Mouse (Mus musculus): ENCODE results near the gene Tbc1d17. TPM values are rescaled to one million over a fixed set of nuclear protein-coding genes. Genes with fewer than 3 reads are reported as not detected.

The Tbc1d17 gene
- total RNA-seq, 2 experiments from 2014 or later: 33.0 to 38.0 TPM

DNA sequence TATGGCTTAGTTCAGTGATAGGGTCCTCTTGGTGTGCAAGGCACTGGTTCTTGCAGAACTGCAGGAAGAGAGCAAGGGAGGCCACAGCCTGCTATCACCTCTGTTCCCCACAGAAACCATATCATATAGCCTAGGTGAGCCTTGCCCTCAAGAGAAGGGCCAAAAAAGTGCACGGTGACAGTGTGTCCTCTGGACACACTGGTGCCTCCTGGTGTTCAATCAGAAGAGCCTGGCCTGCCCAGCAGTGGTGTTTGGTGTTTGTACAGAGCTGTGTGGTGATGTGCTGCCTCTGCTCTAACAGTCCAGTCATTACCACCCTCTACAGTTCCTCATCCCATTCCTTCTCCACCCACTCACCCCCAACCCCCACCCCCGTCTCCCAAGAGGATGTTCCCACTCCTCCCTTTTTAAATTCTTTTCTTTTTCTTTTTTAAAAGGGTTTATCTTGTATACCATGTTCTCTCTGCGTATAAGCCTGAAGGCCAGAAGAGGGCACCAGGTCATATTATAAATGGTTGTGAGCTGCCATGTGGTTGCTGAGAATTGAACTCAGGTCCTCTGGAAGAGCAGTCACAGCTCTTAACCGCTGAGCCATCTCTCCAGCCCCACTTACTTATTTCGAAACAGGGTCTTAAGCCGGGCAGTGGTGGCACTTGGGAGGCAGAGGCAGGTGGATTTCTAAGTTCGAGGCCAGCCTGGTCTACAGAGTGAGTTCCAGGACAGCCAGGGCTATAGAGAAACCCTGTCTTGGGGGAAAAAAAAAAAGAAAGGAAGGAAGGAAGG, 27.0 kb downstream of the Tbc1d17 start:
- DNase-seq: peak; percentile 3

DNA sequence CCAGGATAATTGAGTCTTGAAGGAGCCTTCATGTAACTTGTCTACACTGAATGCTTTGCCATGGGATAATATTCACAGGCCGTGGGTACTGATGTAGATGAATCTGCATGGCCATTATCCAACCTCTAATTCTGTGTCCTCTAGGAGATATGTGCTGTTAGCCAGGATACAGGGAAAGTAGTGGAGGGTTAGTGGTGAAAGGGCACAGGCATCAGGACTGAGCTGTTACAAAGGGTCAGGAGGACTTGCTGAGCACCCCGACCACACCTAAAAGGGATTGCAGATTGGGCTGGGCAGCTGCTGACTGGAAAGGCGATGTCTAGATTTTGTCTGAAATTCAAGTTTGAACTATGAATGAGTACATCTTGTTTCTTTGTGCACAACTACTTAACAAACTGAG, 28.4 kb downstream of the Tbc1d17 start:
- DNase-seq: peak; percentile 2

DNA sequence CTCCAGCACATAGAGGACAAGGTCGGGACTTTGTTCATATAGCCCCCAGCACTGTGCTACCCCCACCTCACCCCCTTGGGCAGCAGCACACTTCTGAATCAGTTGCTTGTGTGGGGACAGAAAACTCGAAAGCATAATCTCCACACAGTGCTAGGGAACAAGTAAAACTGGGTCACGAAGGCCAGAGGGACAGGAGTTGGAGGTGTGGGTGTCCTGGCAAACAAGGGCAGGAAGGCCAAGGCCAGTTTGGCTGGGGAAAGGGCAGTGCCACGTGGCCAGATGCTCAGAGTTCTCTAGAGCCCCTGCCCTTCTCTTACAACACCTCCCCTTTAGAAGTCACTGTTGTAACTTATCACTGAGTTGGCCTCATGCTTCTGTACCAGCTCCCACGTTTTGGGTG, 29.0 kb downstream of the Tbc1d17 start:
- DNase-seq: peak; percentile 7

GRCm38 (mm10) chr7:44819391-44819790, 29.5 kb downstream of the Tbc1d17 start:
- DNase-seq: peak; percentile 3

GRCm38 (mm10) chr7:44818751-44819235, 30.1 kb downstream of the Tbc1d17 start:
- peak; percentile 69 for DNase-seq

- DNase-seq: peak; percentile 4
Observed at GRCm38 (mm10) chr7:44818164-44818563, 30.7 kb downstream of the Tbc1d17 start.

DNA sequence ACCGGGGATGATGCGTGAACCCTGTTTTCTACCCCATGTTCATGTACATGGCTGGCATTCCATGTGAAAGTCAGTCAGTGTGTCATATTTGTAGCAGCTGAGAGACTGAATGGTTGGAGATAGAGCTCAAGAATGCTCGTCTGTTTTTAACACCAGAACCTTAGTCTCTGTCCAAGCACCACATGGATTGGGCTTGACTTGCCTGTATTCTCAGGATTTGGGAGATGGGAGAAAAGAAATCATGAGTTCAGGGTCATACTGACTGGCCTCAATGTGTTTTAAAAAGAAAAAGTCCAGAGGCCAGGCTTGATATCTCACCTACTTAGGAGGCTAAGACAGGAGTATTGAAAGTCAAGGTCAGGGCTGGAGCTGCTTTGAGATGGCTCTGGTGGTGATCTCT, 31.4 kb downstream of the Tbc1d17 start:
- DNase-seq: peak; percentile 4

- peak; percentile 80 for DNase-seq
Observed at GRCm38 (mm10) chr7:44816470-44817021, 32.3 kb downstream of the Tbc1d17 start, which contains the start of gene Atf5. Gene Atf5 (minus strand): TSS chr7:44816658.

GRCm38 (mm10) chr7:44815721-44816469, 33.0 kb downstream of the Tbc1d17 start, which contains the start of the genes Nup62 and Il4i1:
Gene Nup62 (plus strand): TSS chr7:44816088.
Gene Il4i1 (plus strand): TSS chr7:44816387.
- DNase-seq: peak; percentile 100

GRCm38 (mm10) chr7:44814952-44815553, 33.8 kb downstream of the Tbc1d17 start:
- peak; percentile 19 for DNase-seq

DNA sequence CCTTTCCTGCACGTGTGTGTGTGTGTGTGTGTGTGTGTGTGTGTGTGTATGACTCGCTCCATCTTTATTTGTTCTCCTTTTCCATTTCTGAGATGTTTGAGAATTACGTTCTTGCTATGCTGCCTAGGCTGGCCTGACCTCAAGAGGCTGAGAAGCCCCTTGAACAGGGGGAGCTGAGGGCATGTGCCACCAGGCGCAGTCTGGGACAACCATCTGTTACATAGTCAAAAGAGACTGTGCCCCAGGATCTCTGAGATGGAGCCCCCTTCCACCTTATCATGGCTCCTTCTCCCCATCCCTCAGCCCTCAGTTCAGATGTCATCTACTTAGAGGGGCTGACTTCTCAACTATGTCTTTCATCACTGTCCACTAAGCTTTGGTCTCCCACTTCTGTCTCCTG, 34.5 kb downstream of the Tbc1d17 start:
- DNase-seq: peak; percentile 3

DNA sequence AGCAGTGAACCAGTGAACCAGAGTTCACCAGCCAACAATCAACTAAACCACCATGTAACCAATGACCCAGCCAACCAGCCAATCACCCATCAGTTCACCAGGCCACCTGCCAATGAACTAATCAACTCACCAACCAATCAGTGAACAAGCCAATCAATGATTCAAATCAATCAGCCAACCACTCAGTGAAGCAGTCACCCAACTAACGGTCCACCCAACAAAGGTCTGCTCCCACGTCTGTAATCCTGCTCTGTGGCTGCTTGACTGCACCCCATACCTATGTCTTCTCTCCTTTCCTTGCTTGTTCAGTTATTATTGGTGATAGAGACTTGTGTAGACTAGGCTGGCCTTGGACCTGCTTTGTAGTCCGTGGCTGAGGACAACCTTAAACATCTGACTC, 34.9 kb downstream of the Tbc1d17 start:
- DNase-seq: peak; percentile 3

- peak; percentile 3 for DNase-seq
Observed at GRCm38 (mm10) chr7:44812651-44813325, 36.1 kb downstream of the Tbc1d17 start.

GRCm38 (mm10) chr7:44810819-44811557, 37.9 kb downstream of the Tbc1d17 start:
- DNase-seq: peak; percentile 2

DNA sequence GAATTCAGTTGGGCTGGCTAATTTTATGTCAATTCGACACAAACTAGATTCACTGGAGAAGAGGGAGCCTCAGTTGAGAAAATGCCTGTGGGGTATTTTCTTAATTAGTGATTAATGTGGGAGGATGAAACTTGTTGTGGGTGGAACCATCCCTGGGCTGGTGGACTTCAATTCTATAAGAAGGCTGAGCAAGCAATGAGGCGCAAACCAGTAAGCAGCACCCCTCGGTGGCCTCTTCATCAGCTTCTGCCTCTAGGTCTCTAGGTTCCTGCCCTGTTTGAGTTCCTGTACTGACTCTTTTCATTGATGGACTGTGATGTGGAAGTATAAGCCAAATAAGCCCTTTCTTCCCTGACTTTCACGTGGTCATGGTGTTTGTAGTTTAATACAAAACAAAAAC, 38.5 kb downstream of the Tbc1d17 start:
- DNase-seq: peak; percentile 1

GRCm38 (mm10) chr7:44809466-44809865, 39.4 kb downstream of the Tbc1d17 start:
- peak; percentile 2 for DNase-seq

GRCm38 (mm10) chr7:44808927-44809326, 40.0 kb downstream of the Tbc1d17 start:
- DNase-seq: peak; percentile 1

- DNase-seq: no peak
Observed at GRCm38 (mm10) chr7:44792781-44793180, 56.1 kb downstream of the Tbc1d17 start.

- no peak for DNase-seq
Observed at GRCm38 (mm10) chr7:44790066-44790465, 58.8 kb downstream of the Tbc1d17 start.

GRCm38 (mm10) chr7:44789531-44789930, 59.3 kb downstream of the Tbc1d17 start:
- no peak for DNase-seq

Data from heart, postnatal 4 days (tissue).